Mouse (Mus musculus): Measurements from ENCODE around the gene Smbd1. TPM values are rescaled to one million over a fixed set of nuclear protein-coding genes. Genes with fewer than 3 reads are reported as not detected.
A peak's percentile ranks its signal among the peaks of the same experiment; 100 is the strongest.

Smbd1 gene
- polyA plus RNA-seq, 1 experiment from 2014 or later: not detected

GRCm38 (mm10) chr16:32803901-32804300, 6.4 kb downstream of the Smbd1 start:
- no peak overlapping the region for H3K4me2 ChIP-seq (ENCODE audit: low read depth, low read length)
- 0 out of 2 replicates have a peak, but pooled peaks cover 4% of the 10 kb centered on the region for H3K9me3 ChIP-seq (ENCODE audit: control insufficient read depth, low read length)
- no peaks in the 10 kb centered on the region for H3K27me3 ChIP-seq (replicated peaks; ENCODE audit: control insufficient read depth, insufficient read depth, low read length)
- H3K9ac ChIP-seq (ENCODE audit: low read depth, low read length): no peak overlapping the region
- H3K4me1 ChIP-seq (ENCODE audit: control insufficient read depth, insufficient read depth, low read length): peaks cover 10% of the 10 kb centered on the region
- H3K27ac ChIP-seq (replicated peaks; ENCODE audit: low read depth, low read length): no peak overlapping the region
- H3K36me3 ChIP-seq (ENCODE audit: control insufficient read depth, insufficient read depth, low read length): no peaks in the 10 kb centered on the region
- WGBS: 46% methylated on average over 5 of the region's 5 CpGs
- no peak for ATAC-seq (ENCODE audit: low read depth)
- no peak overlapping the region for H3K4me3 ChIP-seq (ENCODE audit: low read depth, low read length)
- DNase-seq (ENCODE audit: low spot score): no peak

- Histone ChIP-seq H3K4me2 (ENCODE audit: low read depth, low read length) (no peak overlapping the region), H3K4me1 (ENCODE audit: control insufficient read depth, insufficient read depth, low read length) (peaks cover 10% of the 10 kb centered on the region), H3K36me3 (ENCODE audit: control insufficient read depth, insufficient read depth, low read length) (no peaks in the 10 kb centered on the region), H3K9me3 (ENCODE audit: control insufficient read depth, low read length) (0 out of 2 replicates have a peak, but pooled peaks cover 4% of the 10 kb centered on the region), H3K27ac (replicated peaks; ENCODE audit: low read depth, low read length) (no peak overlapping the region; the same call in 1 of the 2 replicates), H3K4me3 (ENCODE audit: low read depth, low read length) (no peak overlapping the region), H3K27me3 (replicated peaks; ENCODE audit: control insufficient read depth, insufficient read depth, low read length) (no peaks in the 10 kb centered on the region), H3K9ac (ENCODE audit: low read depth, low read length) (no peak overlapping the region)
- ATAC-seq (ENCODE audit: low read depth) (peak; percentile 82), DNase-seq (ENCODE audit: low spot score) (peak; percentile 89)
- WGBS: 44% methylated on average over 6 of the region's 6 CpGs
Measured at GRCm38 (mm10) chr16:32803252-32803853, 6.9 kb downstream of the Smbd1 start.

GRCm38 (mm10) chr16:32797426-32797689, 12.9 kb downstream of the Smbd1 start, which contains the start of gene Muc20:
Gene Muc20 (minus strand): TSS chr16:32797435.
- ATAC-seq (ENCODE audit: low read depth) (no peak), DNase-seq (ENCODE audit: low spot score) (no peak)
- Histone ChIP-seq H3K36me3 (ENCODE audit: control insufficient read depth, insufficient read depth, low read length) (no peaks in the 10 kb centered on the region), H3K4me1 (ENCODE audit: control insufficient read depth, insufficient read depth, low read length) (no peaks in the 10 kb centered on the region), H3K9me3 (ENCODE audit: control insufficient read depth, low read length) (0 out of 2 replicates have a peak, but pooled peaks cover 4% of the 10 kb centered on the region), H3K4me2 (ENCODE audit: low read depth, low read length) (no peak within 1 kb of the TSS), H3K27ac (replicated peaks; ENCODE audit: low read depth, low read length) (no peak within 1 kb of the TSS), H3K9ac (ENCODE audit: low read depth, low read length) (no peak within 1 kb of the TSS), H3K27me3 (replicated peaks; ENCODE audit: control insufficient read depth, insufficient read depth, low read length) (no peaks in the 10 kb centered on the region), H3K4me3 (ENCODE audit: low read depth, low read length) (no peak within 1 kb of the TSS)
- 73% methylated on average over 3 of the region's 3 CpGs for WGBS

- Histone ChIP-seq H3K27ac (replicated peaks; ENCODE audit: low read depth, low read length) (no peak overlapping the region), H3K4me1 (ENCODE audit: control insufficient read depth, insufficient read depth, low read length) (no peaks in the 10 kb centered on the region), H3K27me3 (replicated peaks; ENCODE audit: control insufficient read depth, insufficient read depth, low read length) (no peaks in the 10 kb centered on the region), H3K4me3 (ENCODE audit: low read depth, low read length) (no peak overlapping the region), H3K4me2 (ENCODE audit: low read depth, low read length) (no peak overlapping the region), H3K9ac (ENCODE audit: low read depth, low read length) (no peak overlapping the region), H3K36me3 (ENCODE audit: control insufficient read depth, insufficient read depth, low read length) (no peaks in the 10 kb centered on the region), H3K9me3 (ENCODE audit: control insufficient read depth, low read length) (0 out of 2 replicates have a peak, but pooled peaks cover 4% of the 10 kb centered on the region)
- WGBS: 53% methylated on average over 14 of the region's 14 CpGs
- no peak for DNase-seq (ENCODE audit: low spot score)
- ATAC-seq (ENCODE audit: low read depth): 0 out of 2 replicates have a peak, but pooled peaks have one; percentile 60
Measured at GRCm38 (mm10) chr16:32796676-32797425, 13.4 kb downstream of the Smbd1 start.

- no peak overlapping the region for H3K4me2 ChIP-seq (ENCODE audit: low read depth, low read length)
- ATAC-seq (ENCODE audit: low read depth): no peak
- 0 out of 2 replicates have a peak, but pooled peaks cover 4% of the 10 kb centered on the region for H3K9me3 ChIP-seq (ENCODE audit: control insufficient read depth, low read length)
- H3K27me3 ChIP-seq (replicated peaks; ENCODE audit: control insufficient read depth, insufficient read depth, low read length): no peaks in the 10 kb centered on the region
- H3K4me3 ChIP-seq (ENCODE audit: low read depth, low read length): no peak overlapping the region
- H3K9ac ChIP-seq (ENCODE audit: low read depth, low read length): no peak overlapping the region
- H3K4me1 ChIP-seq (ENCODE audit: control insufficient read depth, insufficient read depth, low read length): no peaks in the 10 kb centered on the region
- DNase-seq (ENCODE audit: low spot score): no peak
- no peak overlapping the region for H3K27ac ChIP-seq (replicated peaks; ENCODE audit: low read depth, low read length)
- no peaks in the 10 kb centered on the region for H3K36me3 ChIP-seq (ENCODE audit: control insufficient read depth, insufficient read depth, low read length)
- WGBS: 89% methylated on average over 1 of the region's 1 CpGs
Measured at GRCm38 (mm10) chr16:32795177-32795576, 15.1 kb downstream of the Smbd1 start.

- 87% methylated on average over 5 of the region's 5 CpGs for WGBS
- no peaks in the 10 kb centered on the region for H3K27me3 ChIP-seq (replicated peaks; ENCODE audit: control insufficient read depth, insufficient read depth, low read length)
- H3K4me3 ChIP-seq (ENCODE audit: low read depth, low read length): no peak overlapping the region
- ATAC-seq (ENCODE audit: low read depth) (no peak), DNase-seq (ENCODE audit: low spot score) (no peak)
- H3K4me2 ChIP-seq (ENCODE audit: low read depth, low read length): no peak overlapping the region
- H3K27ac ChIP-seq (replicated peaks; ENCODE audit: low read depth, low read length): no peak overlapping the region
- no peak overlapping the region for H3K9ac ChIP-seq (ENCODE audit: low read depth, low read length)
- no peaks in the 10 kb centered on the region for H3K4me1 ChIP-seq (ENCODE audit: control insufficient read depth, insufficient read depth, low read length)
- no peaks in the 10 kb centered on the region for H3K36me3 ChIP-seq (ENCODE audit: control insufficient read depth, insufficient read depth, low read length)
- H3K9me3 ChIP-seq (ENCODE audit: control insufficient read depth, low read length): no peaks in the 10 kb centered on the region
Measured at GRCm38 (mm10) chr16:32790056-32790455, 20.2 kb downstream of the Smbd1 start.

- Histone ChIP-seq H3K4me3 (ENCODE audit: low read depth, low read length) (no peak overlapping the region), H3K4me2 (ENCODE audit: low read depth, low read length) (no peak overlapping the region), H3K36me3 (ENCODE audit: control insufficient read depth, insufficient read depth, low read length) (no peaks in the 10 kb centered on the region), H3K27me3 (replicated peaks; ENCODE audit: control insufficient read depth, insufficient read depth, low read length) (no peaks in the 10 kb centered on the region), H3K4me1 (ENCODE audit: control insufficient read depth, insufficient read depth, low read length) (no peaks in the 10 kb centered on the region), H3K9ac (ENCODE audit: low read depth, low read length) (no peak overlapping the region), H3K9me3 (ENCODE audit: control insufficient read depth, low read length) (no peaks in the 10 kb centered on the region), H3K27ac (replicated peaks; ENCODE audit: low read depth, low read length) (no peak overlapping the region)
- ATAC-seq (ENCODE audit: low read depth) (no peak), DNase-seq (ENCODE audit: low spot score) (peak; percentile 43)
- 79% methylated on average over 13 of the region's 13 CpGs for WGBS
Measured at GRCm38 (mm10) chr16:32784840-32785239, 25.4 kb downstream of the Smbd1 start.

- Histone ChIP-seq H3K27ac (replicated peaks; ENCODE audit: low read depth, low read length) (no peak overlapping the region), H3K4me2 (ENCODE audit: low read depth, low read length) (no peak overlapping the region), H3K9me3 (ENCODE audit: control insufficient read depth, low read length) (no peaks in the 10 kb centered on the region), H3K4me1 (ENCODE audit: control insufficient read depth, insufficient read depth, low read length) (no peaks in the 10 kb centered on the region), H3K27me3 (replicated peaks; ENCODE audit: control insufficient read depth, insufficient read depth, low read length) (no peaks in the 10 kb centered on the region), H3K9ac (ENCODE audit: low read depth, low read length) (no peak overlapping the region), H3K36me3 (ENCODE audit: control insufficient read depth, insufficient read depth, low read length) (no peaks in the 10 kb centered on the region), H3K4me3 (ENCODE audit: low read depth, low read length) (no peak overlapping the region)
- WGBS: 50% methylated on average over 5 of the region's 5 CpGs
- DNase-seq (ENCODE audit: low spot score) (no peak), ATAC-seq (ENCODE audit: low read depth) (no peak)
Measured at GRCm38 (mm10) chr16:32783324-32784062, 26.8 kb downstream of the Smbd1 start.
